Mouse (Mus musculus) kidney, embryonic 14.5 days (tissue): ENCODE results near the gene Gm3625. TPM values are rescaled to one million over a fixed set of nuclear protein-coding genes. Genes with fewer than 3 reads are reported as not detected.

ENCODE experiments used
- ATAC-seq: fragments of 200-750 bp; cut with Nextera tagmentation; 2 replicates; pipeline ENCODE4 v1.8.0; 2017; ENCODE audit warnings: moderate number of reproducible peaks, mild to moderate bottlenecking, moderate TSS enrichment, moderate library complexity; ENCODE audit not compliant: low FRiP score, low TSS enrichment
- H3K27ac ChIP-seq: fragments of 300-500 bp; sonication (generic); 2 replicates; pipeline ENCODE4 v1.5.1; 2014; ENCODE audit warnings: low read depth, mild to moderate bottlenecking, low read length, moderate library complexity, mixed read lengths
- H3K27me3 ChIP-seq: fragments of 300-500 bp; sonication (generic); 2 replicates; pipeline ENCODE4 v1.6.1; 2014; ENCODE audit warnings: mild to moderate bottlenecking, low read length; ENCODE audit not compliant: control insufficient read depth, insufficient read depth
- H3K36me3 ChIP-seq: fragments of 300-500 bp; sonication (generic); 2 replicates; pipeline ENCODE4 v1.6.1; 2014; ENCODE audit warnings: low read length, mixed read lengths; ENCODE audit not compliant: control insufficient read depth, insufficient read depth
- H3K4me1 ChIP-seq: fragments of 300-500 bp; sonication (generic); 2 replicates; pipeline ENCODE4 v1.6.1; 2014; ENCODE audit warnings: low read length, mixed read lengths; ENCODE audit not compliant: control insufficient read depth, insufficient read depth
- H3K4me2 ChIP-seq: fragments of 300-500 bp; sonication (generic); replicated peaks from 2 replicates; pipeline ENCODE4 v1.6.1; 2014; ENCODE audit warnings: low read depth, mild to moderate bottlenecking, low read length
- H3K4me3 ChIP-seq: fragments of 300-500 bp; sonication (generic); 2 replicates; pipeline ENCODE4 v1.5.1; 2014; ENCODE audit warnings: mild to moderate bottlenecking, low read length
- H3K9ac ChIP-seq: fragments of 300-500 bp; sonication (generic); 2 replicates; pipeline ENCODE4 v1.6.1; 2014; ENCODE audit warnings: low read depth, mild to moderate bottlenecking, low read length, moderate library complexity
- H3K9me3 ChIP-seq: fragments of 300-500 bp; sonication (generic); 2 replicates; pipeline ENCODE4 v1.6.1; 2016; ENCODE audit warnings: low read length; ENCODE audit not compliant: control insufficient read depth
- WGBS: fragments of 180-500 bp; shearing (Covaris S2); extraction: QIAGEN DNeasy Blood & Tissue Kit; methylation state at CpG from one replicate; pipeline ENCODE4 v1.1.7; 2014; 5-methylcytosine and 5-hydroxymethylcytosine counted together
- polyA plus RNA-seq: library from polyadenylated mRNA; unstranded; fragments of >200 nt; fragmentation: Nextera tagmentation; extraction: Ambion mirVana; gene quantifications from 2 replicates; pipeline ENCODE4 v1.2.1, GENCODE M21; 2014

The Gm3625 gene
- polyA plus RNA-seq, 1 experiment from 2014 or later, result not detected

GRCm38 (mm10) chr12:4595055-4595454 is 2.3 kb upstream of the Gm3625 start:
- Histone ChIP-seq H3K36me3 (no peaks in the 10 kb centered on the region), H3K4me3 (no peak overlapping the region), H3K4me1 (peaks cover 13% of the 10 kb centered on the region; the same call in 1 of the 2 replicates), H3K27ac (no peak overlapping the region), H3K9ac (no peak overlapping the region), H3K27me3 (no peaks in the 10 kb centered on the region), H3K4me2 (no peak overlapping the region; the same call in 1 of the 2 replicates), H3K9me3 (no peaks in the 10 kb centered on the region)
- no peak for ATAC-seq
- WGBS, result 59% methylated on average over 6 of the region's 6 CpGs

GRCm38 (mm10) chr12:4593930-4594391 is 1.2 kb upstream of the Gm3625 start:
- Histone ChIP-seq H3K36me3 (no peaks in the 10 kb centered on the region), H3K27ac (no peak overlapping the region), H3K27me3 (no peaks in the 10 kb centered on the region), H3K4me3 (peak overlapping the region; percentile 89), H3K9ac (peak overlapping the region; percentile 94), H3K4me1 (peaks cover 13% of the 10 kb centered on the region; the same call in 1 of the 2 replicates), H3K4me2 (peak overlapping the region; percentile 76), H3K9me3 (no peaks in the 10 kb centered on the region)
- ATAC-seq, result no peak
- 64% methylated on average over 9 of the region's 9 CpGs for WGBS

- Histone ChIP-seq H3K4me1 (peaks cover 9% of the 10 kb centered on the region; the same call in 1 of the 2 replicates), H3K36me3 (no peaks in the 10 kb centered on the region), H3K9me3 (no peaks in the 10 kb centered on the region), H3K4me2 (peak overlapping the region; percentile 76), H3K9ac (peak overlapping the region; percentile 94), H3K27me3 (no peaks in the 10 kb centered on the region), H3K4me3 (peak overlapping the region; percentile 89), H3K27ac (peak overlapping the region; percentile 57; the same call in 1 of the 2 replicates)
- under 1% methylated on average over 55 of the region's 80 CpGs for WGBS
- peak; percentile 87 for ATAC-seq
Observed at GRCm38 (mm10) chr12:4593166-4593929, 621 bp upstream of the Gm3625 start.

- Histone ChIP-seq H3K4me2 (peak overlapping the region; percentile 76), H3K27me3 (no peaks in the 10 kb centered on the region), H3K36me3 (no peaks in the 10 kb centered on the region), H3K4me3 (peak overlapping the region; percentile 89; the same call in 1 of the 2 replicates), H3K9me3 (no peaks in the 10 kb centered on the region), H3K27ac (no peak overlapping the region), H3K9ac (peak overlapping the region; percentile 94; the same call in 1 of the 2 replicates), H3K4me1 (peaks cover 9% of the 10 kb centered on the region; the same call in 1 of the 2 replicates)
- ATAC-seq, result no peak
- WGBS, result 67% methylated on average over 6 of the region's 6 CpGs
Observed at GRCm38 (mm10) chr12:4592025-4592424, 702 bp downstream of the Gm3625 start.

GRCm38 (mm10) chr12:4588603-4589002 is 4.1 kb downstream of the Gm3625 start:
- no peak for ATAC-seq
- Histone ChIP-seq H3K27ac (no peak overlapping the region), H3K4me3 (no peak overlapping the region), H3K9me3 (no peaks in the 10 kb centered on the region), H3K4me2 (no peak overlapping the region), H3K9ac (no peak overlapping the region), H3K4me1 (peaks cover 2% of the 10 kb centered on the region; the same call in 1 of the 2 replicates), H3K36me3 (no peaks in the 10 kb centered on the region), H3K27me3 (no peaks in the 10 kb centered on the region)
- 78% methylated on average over 3 of the region's 3 CpGs for WGBS

- H3K36me3 ChIP-seq, result no peaks in the 10 kb centered on the region
- H3K4me2 ChIP-seq, result no peak overlapping the region
- no peak for ATAC-seq
- no peak overlapping the region for H3K4me3 ChIP-seq
- 87% methylated on average over 2 of the region's 2 CpGs for WGBS
- H3K27me3 ChIP-seq, result no peaks in the 10 kb centered on the region
- no peak overlapping the region for H3K27ac ChIP-seq
- H3K9ac ChIP-seq, result no peak overlapping the region
- no peaks in the 10 kb centered on the region for H3K9me3 ChIP-seq
- no peaks in the 10 kb centered on the region for H3K4me1 ChIP-seq
Observed at GRCm38 (mm10) chr12:4587846-4588245, 4.9 kb downstream of the Gm3625 start.

GRCm38 (mm10) chr12:4582326-4582725 is 10.4 kb downstream of the Gm3625 start:
- no peak overlapping the region for H3K27ac ChIP-seq
- H3K27me3 ChIP-seq, result no peaks in the 10 kb centered on the region
- H3K9ac ChIP-seq, result no peak overlapping the region

GRCm38 (mm10) chr12:4574065-4574464 is 18.7 kb downstream of the Gm3625 start:
- H3K36me3 ChIP-seq, result no peaks in the 10 kb centered on the region
- H3K4me3 ChIP-seq, result no peak overlapping the region
- H3K9me3 ChIP-seq, result no peaks in the 10 kb centered on the region
- no peaks in the 10 kb centered on the region for H3K27me3 ChIP-seq
- no peak for ATAC-seq
- H3K4me2 ChIP-seq, result no peak overlapping the region
- H3K4me1 ChIP-seq, result no peaks in the 10 kb centered on the region
- H3K9ac ChIP-seq, result no peak overlapping the region
- H3K27ac ChIP-seq, result no peak overlapping the region
- 70% methylated on average over 4 of the region's 4 CpGs for WGBS

More at GRCm38 (mm10) chr12:4582326-4582725, 10.4 kb downstream of the Gm3625 start:
- no peaks in the 10 kb centered on the region for H3K9me3 ChIP-seq
- H3K4me3 ChIP-seq, result no peak overlapping the region
- no peaks in the 10 kb centered on the region for H3K36me3 ChIP-seq
- no peak for ATAC-seq
- H3K4me1 ChIP-seq, result no peaks in the 10 kb centered on the region
- H3K4me2 ChIP-seq, result no peak overlapping the region

- Histone ChIP-seq H3K9me3 (no peaks in the 10 kb centered on the region), H3K36me3 (no peaks in the 10 kb centered on the region), H3K4me3 (no peak overlapping the region), H3K27me3 (no peaks in the 10 kb centered on the region), H3K27ac (no peak overlapping the region), H3K4me1 (no peaks in the 10 kb centered on the region), H3K9ac (no peak overlapping the region), H3K4me2 (no peak overlapping the region)
- 0 out of 2 replicates have a peak, but pooled peaks have one; percentile 64 for ATAC-seq
- 18% methylated on average over 5 of the region's 5 CpGs for WGBS
Observed at GRCm38 (mm10) chr12:4571864-4572263, 20.9 kb downstream of the Gm3625 start.
